Mouse (Mus musculus): ENCODE results near the gene Ctsh. TPM values are rescaled to one million over a fixed set of nuclear protein-coding genes. Genes with fewer than 3 reads are reported as not detected.

The Ctsh gene
- polyA plus RNA-seq, 1 experiment from 2014 or later: 47.8 TPM

DNA sequence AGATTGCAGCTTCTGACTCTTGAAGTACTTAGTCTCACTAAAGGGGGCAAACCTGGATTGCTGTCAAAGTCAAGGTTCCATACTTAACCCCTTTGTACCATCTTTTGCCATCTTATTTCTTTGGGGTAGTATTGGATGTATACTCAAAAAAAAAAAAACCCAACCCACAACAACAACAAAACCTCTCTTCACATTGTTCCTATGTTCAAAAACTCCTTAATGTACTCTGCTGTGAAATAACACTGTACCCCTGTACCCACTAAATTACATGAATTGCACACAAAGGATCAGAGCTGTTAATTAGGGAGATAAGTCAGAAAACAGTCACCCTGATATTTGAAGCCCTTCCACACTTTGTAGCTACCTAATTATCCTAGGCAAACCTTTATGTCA, 61.4 kb downstream of the Ctsh start:
- H3K9me3 ChIP-seq: no peaks in the 10 kb centered on the region
- peak overlapping the region; percentile 79 for H3K4me3 ChIP-seq
- H3K27ac ChIP-seq: no peak overlapping the region
- peak overlapping the region; percentile 72 for H3K4me2 ChIP-seq
- no peak for ATAC-seq (ENCODE audit: insufficient number of reproducible peaks, low FRiP score, low TSS enrichment, low read depth)
- no peaks in the 10 kb centered on the region for H3K36me3 ChIP-seq
- H3K27me3 ChIP-seq: no peaks in the 10 kb centered on the region
- peaks cover 6% of the 10 kb centered on the region; the same call in 1 of the 2 replicates for H3K4me1 ChIP-seq
- no peak overlapping the region for H3K9ac ChIP-seq

DNA sequence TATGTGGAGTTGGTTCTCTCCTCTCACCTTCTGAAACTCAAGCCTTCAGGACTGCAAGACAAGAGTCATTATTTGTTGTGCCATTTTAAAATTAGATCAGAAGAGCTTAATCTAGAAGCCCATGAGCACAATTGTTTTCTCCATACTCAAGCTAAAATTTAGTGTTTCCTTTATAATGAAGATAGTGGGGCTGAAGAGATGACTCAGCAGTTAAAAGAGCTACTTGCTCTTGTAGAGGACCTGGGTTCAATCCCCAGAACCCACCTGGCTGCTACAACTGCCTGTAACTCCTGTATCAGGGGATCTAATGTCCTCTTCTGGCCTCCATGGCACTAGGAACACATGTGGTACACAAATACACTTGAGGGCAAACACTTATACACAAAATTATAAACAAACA, 63.3 kb downstream of the Ctsh start:
- H3K9ac ChIP-seq: no peak overlapping the region
- no peaks in the 10 kb centered on the region for H3K27me3 ChIP-seq
- no peak overlapping the region for H3K27ac ChIP-seq
- no peaks in the 10 kb centered on the region for H3K9me3 ChIP-seq
- no peak for ATAC-seq (ENCODE audit: insufficient number of reproducible peaks, low FRiP score, low TSS enrichment, low read depth)
- H3K4me2 ChIP-seq: no peak overlapping the region
- no peaks in the 10 kb centered on the region for H3K36me3 ChIP-seq
- H3K4me3 ChIP-seq: no peak overlapping the region
- peaks cover 6% of the 10 kb centered on the region; the same call in 1 of the 2 replicates for H3K4me1 ChIP-seq

DNA sequence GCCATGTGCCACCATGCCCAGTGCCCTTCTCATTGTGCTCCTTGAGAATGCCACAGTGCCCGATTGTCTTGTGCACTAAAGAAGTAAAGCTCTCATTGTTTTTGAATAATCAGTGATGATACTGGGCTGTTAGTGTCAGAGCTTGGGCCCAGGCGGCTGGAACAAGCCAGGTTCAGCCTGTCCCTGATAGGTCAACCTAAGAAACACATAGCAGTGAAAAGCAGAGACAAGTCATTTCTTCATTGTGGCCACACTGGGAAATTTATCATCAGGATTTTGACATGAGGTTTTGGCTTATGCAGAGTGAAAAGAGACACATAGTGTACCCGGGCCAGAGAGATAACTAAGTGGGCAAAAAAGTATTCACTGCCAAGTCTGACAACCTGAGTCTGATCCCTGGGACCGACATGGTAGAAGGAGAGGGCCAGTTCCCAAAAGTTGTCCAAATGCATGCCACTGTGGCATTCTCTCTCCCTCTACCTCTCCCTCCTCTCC, 68.3 kb downstream of the Ctsh start:
- H3K9ac ChIP-seq: no peak overlapping the region
- no peaks in the 10 kb centered on the region for H3K9me3 ChIP-seq
- 79% methylated on average over 4 of the region's 4 CpGs for WGBS
- H3K4me3 ChIP-seq: no peak overlapping the region
- no peaks in the 10 kb centered on the region for H3K27me3 ChIP-seq
- ATAC-seq (ENCODE audit: insufficient number of reproducible peaks, low FRiP score, low TSS enrichment, low read depth): no peak
- no peak overlapping the region for H3K4me2 ChIP-seq
- H3K36me3 ChIP-seq: no peaks in the 10 kb centered on the region
- H3K4me1 ChIP-seq: 0 out of 2 replicates have a peak, but pooled peaks cover 5% of the 10 kb centered on the region
- no peak overlapping the region for H3K27ac ChIP-seq

DNA sequence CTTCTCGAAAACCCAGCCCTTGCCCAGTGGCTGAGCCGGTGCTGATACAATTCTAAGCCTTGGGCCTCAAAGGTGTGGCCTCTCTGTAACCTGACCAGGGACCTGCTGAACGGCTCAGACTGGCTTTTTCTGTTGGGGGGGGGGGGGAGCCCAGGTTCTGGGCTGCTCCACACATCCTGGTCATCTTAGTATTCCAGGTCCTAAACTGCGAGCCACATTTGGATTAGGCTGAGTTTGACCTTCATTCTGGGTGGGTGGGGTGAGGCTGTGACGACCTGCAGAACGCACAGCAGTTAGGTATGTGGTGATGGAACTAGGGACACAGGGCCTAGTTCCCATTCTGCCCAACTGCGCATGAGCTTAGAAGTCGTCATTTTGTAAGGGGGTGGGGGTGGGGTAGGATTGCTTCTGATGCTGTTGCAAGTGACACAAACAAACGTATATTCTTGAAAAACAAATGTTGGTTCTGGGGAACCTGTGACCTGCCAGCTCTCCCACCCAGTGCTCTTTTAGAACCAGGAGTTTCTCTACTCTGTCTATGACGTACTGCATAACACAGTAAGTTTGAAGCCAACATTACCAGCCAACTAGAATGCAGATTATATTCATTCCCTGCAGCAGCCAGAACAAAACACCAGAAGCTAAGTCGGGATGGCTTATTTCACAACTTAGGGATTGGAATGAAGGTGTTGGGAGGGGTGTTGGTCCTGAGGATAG, 70.4 kb downstream of the Ctsh start:
- H3K27ac ChIP-seq: no peak overlapping the region
- H3K36me3 ChIP-seq: no peaks in the 10 kb centered on the region
- H3K4me1 ChIP-seq: 0 out of 2 replicates have a peak, but pooled peaks cover 5% of the 10 kb centered on the region
- 35% methylated on average over 11 of the region's 11 CpGs for WGBS
- ATAC-seq (ENCODE audit: insufficient number of reproducible peaks, low FRiP score, low TSS enrichment, low read depth): 0 out of 2 replicates have a peak, but pooled peaks have one; percentile 52
- H3K9me3 ChIP-seq: no peaks in the 10 kb centered on the region
- H3K4me2 ChIP-seq: no peak overlapping the region
- no peak overlapping the region for H3K4me3 ChIP-seq
- no peak overlapping the region for H3K9ac ChIP-seq
- H3K27me3 ChIP-seq: no peaks in the 10 kb centered on the region

DNA sequence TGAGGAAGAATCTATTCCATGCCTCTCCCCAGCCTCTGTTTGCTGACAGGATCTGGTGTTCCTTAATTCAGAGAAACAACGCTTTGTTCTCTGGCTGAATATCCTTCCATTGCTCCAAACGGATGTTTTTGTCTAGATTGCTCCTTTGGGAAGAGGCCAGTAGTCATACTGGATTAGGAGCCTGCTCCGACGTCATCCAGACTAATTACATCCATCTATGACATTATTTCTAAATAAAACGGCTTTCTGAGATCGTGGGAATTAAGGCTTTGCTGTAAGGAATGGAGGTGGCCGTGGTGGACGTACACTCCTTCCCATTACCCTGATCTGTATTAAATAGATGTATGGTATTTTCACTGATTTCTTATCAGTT, 70.9 kb downstream of the Ctsh start:
- 39% methylated on average over 8 of the region's 8 CpGs for WGBS
- no peak for ATAC-seq (ENCODE audit: insufficient number of reproducible peaks, low FRiP score, low TSS enrichment, low read depth)
- no peak overlapping the region for H3K4me2 ChIP-seq

More for the DNA sequence above, 70.9 kb downstream of the Ctsh start:
- Histone ChIP-seq H3K4me1 (0 out of 2 replicates have a peak, but pooled peaks cover 5% of the 10 kb centered on the region), H3K9me3 (no peaks in the 10 kb centered on the region), H3K9ac (no peak overlapping the region), H3K4me3 (no peak overlapping the region), H3K27ac (no peak overlapping the region), H3K36me3 (no peaks in the 10 kb centered on the region), H3K27me3 (no peaks in the 10 kb centered on the region)

Other genes with a start within 250 kb of the Ctsh start
- 0.46 and 0.58 TPM in 2 replicates for gene Rasgrf1, start 144.2 kb upstream of the Ctsh start, polyA plus RNA-seq (2015; fragmentation: Nextera tagmentation; extraction: Ambion mirVana)
- gene Morf4l1, start 60.6 kb downstream of the Ctsh start, polyA plus RNA-seq (2015; fragmentation: Nextera tagmentation; extraction: Ambion mirVana): 440 and 463 TPM in 2 replicates
- gene Adamts7, start 108.9 kb downstream of the Ctsh start, polyA plus RNA-seq (2015; fragmentation: Nextera tagmentation; extraction: Ambion mirVana): 13.7 and 14.2 TPM in 2 replicates
- 14.6 and 16.3 TPM in 2 replicates for gene Tbc1d2b, start 216.7 kb downstream of the Ctsh start, polyA plus RNA-seq (2015; fragmentation: Nextera tagmentation; extraction: Ambion mirVana)

Measured in limb, embryonic 15.5 days (tissue).